Mouse (Mus musculus) embryonic facial prominence, embryonic 10.5 days (tissue): Measurements from ENCODE around the gene Fto. TPM values are rescaled to one million over a fixed set of nuclear protein-coding genes. Genes with fewer than 3 reads are reported as not detected.
A peak's percentile ranks its signal among the peaks of the same experiment; 100 is the strongest.

Experiments
- DNase-seq: peaks from one replicate; pipeline ENCODE4 v3.0.0-alpha.2; 2017; ENCODE audit warnings: low spot score
- H3K27ac ChIP-seq: fragments of 300-500 bp; sonication (generic); replicated peaks from 2 replicates; pipeline ENCODE4 v1.5.1; 2016; ENCODE audit warnings: mild to moderate bottlenecking
- H3K27me3 ChIP-seq: fragments of 300-500 bp; sonication (generic); replicated peaks from 2 replicates; pipeline ENCODE4 v1.6.1; 2016; ENCODE audit warnings: low read depth, mild to moderate bottlenecking; ENCODE audit not compliant: poor library complexity, severe bottlenecking
- H3K36me3 ChIP-seq: fragments of 300-500 bp; sonication (generic); replicated peaks from 2 replicates; pipeline ENCODE4 v1.6.1; 2016; ENCODE audit warnings: mild to moderate bottlenecking, moderate library complexity
- H3K4me1 ChIP-seq: fragments of 300-500 bp; sonication (generic); 2 replicates; pipeline ENCODE4 v1.6.1; 2016
- H3K4me3 ChIP-seq: fragments of 300-500 bp; sonication (generic); 2 replicates; pipeline ENCODE4 v1.5.1; 2016; ENCODE audit warnings: mild to moderate bottlenecking, moderate library complexity
- H3K9me3 ChIP-seq: fragments of 300-500 bp; sonication (generic); 2 replicates; pipeline ENCODE4 v1.6.1; 2016; ENCODE audit warnings: mild to moderate bottlenecking
- WGBS: fragments of 180-500 bp; shearing (Covaris S2); methylation state at CpG from one replicate; pipeline ENCODE4 v1.1.7; 2016; 5-methylcytosine and 5-hydroxymethylcytosine counted together
- polyA plus RNA-seq: library from polyadenylated mRNA; unstranded; fragments of >200 nt; fragmentation: Nextera tagmentation; extraction: Ambion mirVana; gene quantifications from 2 replicates; pipeline ENCODE4 v1.2.1, GENCODE M21; 2016

The Fto gene
- polyA plus RNA-seq, 1 experiment from 2014 or later: 98.3 TPM

DNA sequence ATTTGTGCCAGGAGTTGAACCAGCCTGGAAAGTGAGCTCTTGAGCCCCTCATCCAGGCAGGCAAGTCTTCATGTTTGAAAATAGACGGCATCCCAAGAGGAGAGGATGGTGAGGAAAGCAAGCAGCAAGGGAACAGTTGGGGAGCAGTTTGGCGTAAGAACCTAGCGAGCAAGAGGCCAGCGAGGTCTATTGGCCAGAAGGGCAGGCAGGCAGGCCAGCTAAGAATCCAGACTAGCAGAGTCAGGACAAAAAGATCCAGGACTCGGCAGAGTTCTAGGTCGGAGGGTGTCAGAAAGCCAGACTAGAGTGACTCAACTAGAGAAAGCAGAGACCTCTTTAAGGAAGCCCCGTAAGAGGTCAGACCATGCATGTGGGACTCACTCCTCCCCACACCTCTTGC is 327.1 kb downstream of the Fto start:
- Histone ChIP-seq H3K27me3 (peaks cover 26% of the 10 kb centered on the region; the same call in 1 of the 2 replicates), H3K36me3 (peaks cover 1% of the 10 kb centered on the region; the same call in 1 of the 2 replicates), H3K4me1 (peaks cover 34% of the 10 kb centered on the region), H3K27ac (no peak overlapping the region), H3K9me3 (no peaks in the 10 kb centered on the region), H3K4me3 (no peak overlapping the region)
- DNase-seq: no peak
- 75% methylated on average over 7 of the region's 7 CpGs for WGBS

GRCm38 (mm10) chr8:91645484-91645883 is 332.2 kb downstream of the Fto start:
- peaks cover 55% of the 10 kb centered on the region for H3K4me1 ChIP-seq
- no peak for DNase-seq
- H3K9me3 ChIP-seq: no peaks in the 10 kb centered on the region
- H3K27me3 ChIP-seq: peaks cover 44% of the 10 kb centered on the region
- H3K27ac ChIP-seq: no peak overlapping the region
- no peak overlapping the region for H3K4me3 ChIP-seq
- H3K36me3 ChIP-seq: no peaks in the 10 kb centered on the region
- 67% methylated on average over 2 of the region's 2 CpGs for WGBS

GRCm38 (mm10) chr8:91647959-91648358 is 334.6 kb downstream of the Fto start:
- WGBS: 25% methylated on average over 11 of the region's 11 CpGs
- Histone ChIP-seq H3K27me3 (peaks cover 49% of the 10 kb centered on the region), H3K27ac (no peak overlapping the region), H3K4me3 (no peak overlapping the region), H3K9me3 (no peaks in the 10 kb centered on the region), H3K4me1 (peaks cover 70% of the 10 kb centered on the region), H3K36me3 (no peaks in the 10 kb centered on the region)
- no peak for DNase-seq

DNA sequence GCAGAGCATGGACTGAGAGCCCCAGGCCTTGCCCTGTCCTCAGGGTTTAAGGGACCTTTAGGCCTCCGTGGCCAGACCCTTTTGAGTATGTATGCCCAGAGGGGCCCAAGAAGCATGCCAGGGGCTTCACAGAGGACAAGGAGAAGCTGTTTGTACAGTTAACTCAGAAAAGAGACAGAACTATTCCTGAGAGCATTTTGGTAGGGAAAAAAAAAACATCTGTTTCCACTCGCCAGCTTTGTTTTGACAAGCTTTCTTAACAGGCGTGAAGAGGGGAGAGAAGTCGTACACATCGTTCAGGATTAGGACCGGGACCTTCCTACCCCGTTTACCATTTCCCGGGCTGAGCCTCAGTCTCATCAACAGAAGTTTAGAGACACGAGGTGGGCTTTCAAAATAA is 335.5 kb downstream of the Fto start:
- DNase-seq: peak; percentile 58
- WGBS: 10% methylated on average over 9 of the region's 9 CpGs
- peaks cover 78% of the 10 kb centered on the region for H3K4me1 ChIP-seq
- no peaks in the 10 kb centered on the region for H3K9me3 ChIP-seq
- no peaks in the 10 kb centered on the region for H3K36me3 ChIP-seq
- peak overlapping the region; percentile 74 for H3K27ac ChIP-seq
- peak overlapping the region; percentile 23; the same call in 1 of the 2 replicates for H3K4me3 ChIP-seq
- H3K27me3 ChIP-seq: peaks cover 43% of the 10 kb centered on the region

DNA sequence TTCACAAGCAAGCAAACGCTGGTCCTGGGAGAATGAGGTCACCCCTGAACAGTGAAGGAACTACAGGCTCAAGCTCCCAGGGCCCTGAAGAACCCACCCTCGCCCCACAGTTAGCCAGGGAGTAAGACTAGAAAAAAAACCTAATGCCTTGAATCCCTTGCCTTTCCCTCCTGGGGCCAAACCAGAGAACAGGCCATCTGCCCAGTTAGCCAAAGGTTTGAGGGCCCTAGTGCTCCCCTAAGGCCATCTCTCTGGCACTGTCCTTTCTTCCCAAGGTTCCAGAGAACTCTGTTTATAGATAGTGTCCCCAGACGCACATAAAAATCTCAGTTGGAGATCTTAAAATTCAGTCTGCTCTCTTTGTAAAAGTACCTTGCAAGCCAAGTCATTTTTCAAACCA is 340.2 kb downstream of the Fto start:
- WGBS: 56% methylated on average over 3 of the region's 3 CpGs
- Histone ChIP-seq H3K4me3 (no peak overlapping the region), H3K27me3 (peaks cover 45% of the 10 kb centered on the region), H3K9me3 (no peaks in the 10 kb centered on the region), H3K4me1 (peaks cover 53% of the 10 kb centered on the region), H3K27ac (no peak overlapping the region), H3K36me3 (no peaks in the 10 kb centered on the region)
- no peak for DNase-seq

DNA sequence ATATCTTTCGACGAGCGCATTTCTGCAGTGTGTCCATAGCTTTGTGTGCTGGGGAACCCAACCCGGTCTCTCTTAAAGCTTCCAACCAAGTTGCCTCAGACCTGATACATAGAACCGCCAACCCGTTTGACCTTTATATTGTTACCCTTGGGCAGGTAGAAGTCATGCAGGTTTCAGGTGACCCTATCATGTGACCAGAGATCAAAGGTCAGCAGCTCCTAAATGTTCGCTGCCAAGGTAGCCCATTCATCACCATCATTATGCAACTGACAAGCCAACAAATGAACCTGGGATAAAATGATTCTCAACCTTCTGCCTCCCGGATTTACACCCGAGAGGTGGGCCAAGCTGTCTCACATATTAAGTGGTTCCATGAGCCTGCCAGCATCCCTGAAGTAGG is 344.1 kb downstream of the Fto start:
- no peak overlapping the region for H3K27ac ChIP-seq
- WGBS: 82% methylated on average over 9 of the region's 9 CpGs
- H3K36me3 ChIP-seq: no peaks in the 10 kb centered on the region
- peaks cover 24% of the 10 kb centered on the region for H3K27me3 ChIP-seq
- H3K4me1 ChIP-seq: peaks cover 47% of the 10 kb centered on the region
- no peak for DNase-seq
- no peak overlapping the region for H3K4me3 ChIP-seq
- H3K9me3 ChIP-seq: no peaks in the 10 kb centered on the region

- Histone ChIP-seq H3K4me1 (peaks cover 32% of the 10 kb centered on the region), H3K27me3 (peaks cover under 1% of the 10 kb centered on the region; the same call in 1 of the 2 replicates), H3K9me3 (no peaks in the 10 kb centered on the region), H3K36me3 (no peaks in the 10 kb centered on the region), H3K27ac (no peak overlapping the region), H3K4me3 (no peak overlapping the region)
- DNase-seq: no peak
- 79% methylated on average over 8 of the region's 8 CpGs for WGBS
Measured at GRCm38 (mm10) chr8:91660879-91661278, 347.6 kb downstream of the Fto start.

- Histone ChIP-seq H3K9me3 (no peaks in the 10 kb centered on the region), H3K27ac (no peak overlapping the region), H3K36me3 (peaks cover 19% of the 10 kb centered on the region), H3K4me1 (peaks cover 6% of the 10 kb centered on the region; the same call in 1 of the 2 replicates), H3K27me3 (0 out of 2 replicates have a peak, but pooled peaks cover 4% of the 10 kb centered on the region), H3K4me3 (no peak overlapping the region)
- 92% methylated on average over 16 of the region's 16 CpGs for WGBS
- DNase-seq: no peak
Measured at GRCm38 (mm10) chr8:91669461-91670071, 356.2 kb downstream of the Fto start.

GRCm38 (mm10) chr8:91676928-91677327 is 363.6 kb downstream of the Fto start:
- Histone ChIP-seq H3K4me1 (peaks cover 16% of the 10 kb centered on the region), H3K4me3 (no peak overlapping the region), H3K27me3 (peaks cover 30% of the 10 kb centered on the region), H3K9me3 (no peaks in the 10 kb centered on the region), H3K36me3 (no peaks in the 10 kb centered on the region), H3K27ac (no peak overlapping the region)
- no peak for DNase-seq
- 84% methylated on average over 3 of the region's 3 CpGs for WGBS

- Histone ChIP-seq H3K4me3 (no peak overlapping the region), H3K9me3 (no peaks in the 10 kb centered on the region), H3K36me3 (no peaks in the 10 kb centered on the region), H3K27ac (no peak overlapping the region), H3K27me3 (peaks cover 36% of the 10 kb centered on the region), H3K4me1 (peaks cover 16% of the 10 kb centered on the region)
- 68% methylated on average over 15 of the region's 15 CpGs for WGBS
- DNase-seq: no peak
Measured at GRCm38 (mm10) chr8:91679451-91679850, 366.1 kb downstream of the Fto start.

DNA sequence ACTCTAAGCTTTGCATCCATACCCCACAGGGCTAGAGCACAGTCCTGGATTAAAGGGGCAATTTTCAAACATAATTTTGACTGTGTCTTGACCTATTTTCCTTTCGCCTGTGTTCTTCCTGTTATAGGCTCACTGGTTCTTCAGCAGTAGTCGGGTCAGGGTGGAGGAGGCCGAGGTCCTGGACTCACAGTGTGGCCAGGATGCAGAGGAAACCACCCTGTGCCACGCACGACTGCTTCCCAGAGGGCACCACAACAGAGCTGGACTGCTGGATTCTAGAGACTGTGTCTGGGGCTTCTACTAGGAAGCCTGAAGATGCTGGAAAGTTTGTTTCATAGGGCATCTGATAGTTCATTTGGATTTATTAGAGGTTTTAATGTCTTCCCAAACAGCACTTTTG is 366.8 kb downstream of the Fto start:
- peaks cover 23% of the 10 kb centered on the region for H3K4me1 ChIP-seq
- no peak for DNase-seq
- 70% methylated on average over 5 of the region's 5 CpGs for WGBS
- no peaks in the 10 kb centered on the region for H3K36me3 ChIP-seq
- peaks cover 42% of the 10 kb centered on the region for H3K27me3 ChIP-seq
- no peak overlapping the region for H3K27ac ChIP-seq
- no peak overlapping the region for H3K4me3 ChIP-seq
- no peaks in the 10 kb centered on the region for H3K9me3 ChIP-seq

DNA sequence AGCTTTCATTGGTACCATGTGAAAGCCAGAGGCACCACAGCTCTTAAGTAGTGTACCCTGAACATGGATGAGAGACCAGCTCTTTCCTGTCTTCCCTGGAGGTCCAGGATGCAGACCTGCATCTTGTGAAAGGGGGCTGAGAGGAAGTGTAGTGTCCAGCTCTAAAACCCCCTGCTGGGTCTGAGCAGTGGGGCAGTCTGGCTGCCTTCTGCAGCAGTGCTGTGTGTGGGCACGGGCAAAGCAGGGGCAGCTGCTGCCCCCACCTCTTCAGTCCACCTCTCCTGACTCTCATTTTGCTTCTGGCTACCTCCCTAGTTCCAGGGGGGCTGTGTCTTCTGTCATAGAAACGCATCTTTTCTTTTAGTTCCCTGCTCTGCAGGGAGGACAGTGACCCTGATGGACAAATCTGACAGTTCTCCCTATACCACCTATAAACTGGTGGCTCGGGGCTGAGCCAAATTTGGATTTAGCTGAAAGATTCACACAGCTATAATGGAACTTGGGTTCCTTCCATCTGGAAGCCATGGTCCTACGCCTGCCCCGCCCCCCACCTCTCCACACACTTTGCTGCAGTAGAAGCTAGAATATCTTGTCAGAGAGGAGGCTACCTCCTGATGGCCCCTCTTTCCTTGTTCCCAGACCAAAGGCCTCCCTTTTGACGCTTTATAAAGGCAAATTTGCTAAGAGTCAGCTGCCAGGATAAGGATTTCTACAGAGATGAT is 371.4 kb downstream of the Fto start:
- WGBS: 78% methylated on average over 6 of the region's 6 CpGs
- no peak for DNase-seq
- Histone ChIP-seq H3K27ac (no peak overlapping the region), H3K36me3 (no peaks in the 10 kb centered on the region), H3K27me3 (peaks cover 41% of the 10 kb centered on the region), H3K4me3 (no peak overlapping the region), H3K4me1 (peaks cover 33% of the 10 kb centered on the region), H3K9me3 (no peaks in the 10 kb centered on the region)

- Histone ChIP-seq H3K27me3 (peaks cover 35% of the 10 kb centered on the region), H3K36me3 (no peaks in the 10 kb centered on the region)
- WGBS: 41% methylated on average over 3 of the region's 3 CpGs
Measured at GRCm38 (mm10) chr8:91685408-91685807, 372.1 kb downstream of the Fto start.

More at GRCm38 (mm10) chr8:91685408-91685807, 372.1 kb downstream of the Fto start:
- no peak for DNase-seq
- no peak overlapping the region for H3K27ac ChIP-seq
- no peaks in the 10 kb centered on the region for H3K9me3 ChIP-seq
- no peak overlapping the region for H3K4me3 ChIP-seq
- H3K4me1 ChIP-seq: peaks cover 28% of the 10 kb centered on the region
